Mouse (Mus musculus) forebrain, embryonic 12.5 days (tissue): ENCODE measurements around the gene Gm10226. TPM values are rescaled to one million over a fixed set of nuclear protein-coding genes. Genes with fewer than 3 reads are reported as not detected.
"Not testable (repeated sequence)": the region's sequence is repeated elsewhere in the genome, so short reads cannot be mapped to it uniquely, and the experiment has no call there.

Experiments
- ATAC-seq: fragments of 200-750 bp; cut with Nextera tagmentation; 2 replicates; pipeline ENCODE4 v1.8.0; 2017; ENCODE audit warnings: moderate TSS enrichment; ENCODE audit not compliant: low FRiP score
- H3K27ac ChIP-seq: fragments of 300-500 bp; sonication (generic); 2 replicates; pipeline ENCODE4 v1.5.1; 2016; ENCODE audit warnings: mild to moderate bottlenecking
- H3K27me3 ChIP-seq: fragments of 300-500 bp; sonication (generic); 2 replicates; pipeline ENCODE4 v1.6.1; 2016; ENCODE audit warnings: mild to moderate bottlenecking
- H3K36me3 ChIP-seq: fragments of 300-500 bp; sonication (generic); replicated peaks from 2 replicates; pipeline ENCODE4 v1.6.1; 2016; ENCODE audit warnings: mild to moderate bottlenecking
- H3K4me1 ChIP-seq: fragments of 300-500 bp; sonication (generic); 2 replicates; pipeline ENCODE4 v1.6.1; 2016
- H3K4me2 ChIP-seq: fragments of 300-500 bp; sonication (generic); 2 replicates; pipeline ENCODE4 v1.6.1; 2016; ENCODE audit warnings: mild to moderate bottlenecking, moderate library complexity
- H3K4me3 ChIP-seq: fragments of 300-500 bp; sonication (generic); replicated peaks from 2 replicates; pipeline ENCODE4 v1.5.1; 2016; ENCODE audit warnings: mild to moderate bottlenecking
- H3K9ac ChIP-seq: fragments of 300-500 bp; sonication (generic); 2 replicates; pipeline ENCODE4 v1.6.1; 2016; ENCODE audit warnings: mild to moderate bottlenecking
- H3K9me3 ChIP-seq: fragments of 300-500 bp; sonication (generic); 2 replicates; pipeline ENCODE4 v1.6.1; 2016
- WGBS: fragments of 180-500 bp; shearing (Covaris S2); methylation state at CpG from one replicate; pipeline ENCODE4 v1.1.7; 2016; 5-methylcytosine and 5-hydroxymethylcytosine counted together
- polyA plus RNA-seq: library from polyadenylated mRNA; unstranded; fragments of >200 nt; fragmentation: Nextera tagmentation; extraction: Ambion mirVana; gene quantifications from 2 replicates; pipeline ENCODE4 v1.2.1, GENCODE M21; 2016

Gm10226 gene
- polyA plus RNA-seq, 1 experiment from 2014 or later = 9.3 TPM

DNA sequence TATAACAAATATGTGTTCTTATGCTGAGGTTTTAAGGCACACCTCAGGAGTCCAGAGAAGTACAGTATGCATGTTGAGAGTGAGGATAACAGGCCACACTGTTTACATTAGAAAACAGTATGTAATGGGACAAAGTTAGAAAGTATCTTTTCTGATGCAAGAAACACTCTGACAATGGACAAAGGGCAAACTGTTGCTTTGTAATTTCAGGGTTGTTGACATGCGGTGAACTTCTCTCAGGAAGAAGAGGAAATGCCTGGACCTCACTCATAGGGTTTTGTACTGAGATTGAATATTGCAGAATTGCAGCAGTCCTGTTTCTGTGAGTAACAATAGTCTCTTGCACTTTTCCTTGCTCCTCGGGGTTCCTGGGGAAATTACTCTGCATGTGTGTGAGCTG is 16.7 kb downstream of the Gm10226 start:
- Histone ChIP-seq H3K4me1 (peaks cover 10% of the 10 kb centered on the region), H3K36me3 (peaks cover 16% of the 10 kb centered on the region), H3K27ac (0 out of 2 replicates have a peak overlapping the region, but pooled peaks have one; percentile 25), H3K4me3 (peak overlapping the region; percentile 61), H3K9ac (peak overlapping the region; percentile 56), H3K27me3 (no peaks in the 10 kb centered on the region), H3K4me2 (peak overlapping the region; percentile 59), H3K9me3 (no peaks in the 10 kb centered on the region)
- 34% methylated on average over 2 of the region's 2 CpGs for WGBS
- no peak for ATAC-seq

- H3K36me3 ChIP-seq, H3K9ac ChIP-seq, H3K27ac ChIP-seq, H3K4me3 ChIP-seq, ATAC-seq, H3K27me3 ChIP-seq, H3K9me3 ChIP-seq, H3K4me2 ChIP-seq: not testable (repeated sequence)
- WGBS = 97% methylated on average over 11 of the region's 22 CpGs
- peaks cover 10% of the 10 kb centered on the region for H3K4me1 ChIP-seq
Observed at GRCm38 (mm10) chr17:21730495-21730894, 38.8 kb downstream of the Gm10226 start, which contains the start of gene Zfp229. Gene Zfp229, plus strand, starts transcription at chr17:21730795.

DNA sequence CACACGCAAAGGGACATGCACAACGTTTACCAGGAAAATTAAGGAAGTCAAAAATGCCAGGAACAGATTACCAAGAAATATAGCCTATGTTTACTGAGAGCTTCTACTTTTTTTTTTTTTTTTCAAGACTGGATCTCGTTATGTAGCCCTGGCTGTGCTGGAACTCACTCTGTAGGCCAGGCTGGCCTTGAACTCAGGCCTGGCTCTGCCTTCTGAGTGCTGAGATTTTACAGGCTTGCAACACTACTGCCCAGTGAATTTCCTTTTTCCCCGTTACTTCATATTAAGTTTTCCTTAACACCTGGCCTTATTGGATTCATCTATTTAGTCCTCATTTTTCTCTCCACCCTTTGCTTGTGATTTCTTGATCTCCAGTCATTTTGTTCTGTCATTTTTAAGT is 41.4 kb downstream of the Gm10226 start:
- H3K4me2 ChIP-seq = peak overlapping the region; percentile 54
- H3K27ac ChIP-seq = peak overlapping the region; percentile 83; the same call in 1 of the 2 replicates
- H3K4me1 ChIP-seq = peaks cover 10% of the 10 kb centered on the region
- H3K4me3 ChIP-seq = peak overlapping the region; percentile 67
- no peaks in the 10 kb centered on the region for H3K9me3 ChIP-seq
- peak overlapping the region; percentile 69; the same call in 1 of the 2 replicates for H3K9ac ChIP-seq
- H3K27me3 ChIP-seq = no peaks in the 10 kb centered on the region
- WGBS = 87% methylated on average over 4 of the region's 4 CpGs
- H3K36me3 ChIP-seq = peaks cover 4% of the 10 kb centered on the region; the same call in 1 of the 2 replicates
- ATAC-seq = peak; percentile 42

- H3K4me2 ChIP-seq = peak overlapping the region; percentile 54
Observed at GRCm38 (mm10) chr17:21733529-21734031, 41.9 kb downstream of the Gm10226 start.

More at GRCm38 (mm10) chr17:21733529-21734031, 41.9 kb downstream of the Gm10226 start:
- Histone ChIP-seq H3K4me3 (peak overlapping the region; percentile 67), H3K4me1 (peaks cover 10% of the 10 kb centered on the region), H3K27ac (peak overlapping the region; percentile 83), H3K36me3 (peaks cover 4% of the 10 kb centered on the region; the same call in 1 of the 2 replicates), H3K27me3 (no peaks in the 10 kb centered on the region), H3K9ac (peak overlapping the region; percentile 69), H3K9me3 (no peaks in the 10 kb centered on the region)
- ATAC-seq = peak; percentile 97
- WGBS = under 1% methylated on average over 27 of the region's 27 CpGs

Other genes with a start within 250 kb of the Gm10226 start
- 10.9 and 13.9 TPM in 2 replicates for gene Zfp51, start 241.5 kb upstream of the Gm10226 start, polyA plus RNA-seq
- 8.6 and 9.2 TPM in 2 replicates for gene Zfp53, start 202.9 kb upstream of the Gm10226 start, polyA plus RNA-seq
- gene Zfp52, start 156.3 kb upstream of the Gm10226 start, polyA plus RNA-seq = 1.7 and 1.9 TPM in 2 replicates
- 15.0 and 16.2 TPM in 2 replicates for gene Zfp948, start 124.9 kb upstream of the Gm10226 start, polyA plus RNA-seq
- gene Zfp983, start 41.2 kb upstream of the Gm10226 start, polyA plus RNA-seq = 8.5 and 8.6 TPM in 2 replicates
- gene Zfp760, start 15.9 kb downstream of the Gm10226 start, polyA plus RNA-seq = 25.1 and 25.9 TPM in 2 replicates
- gene Zfp229, start 38.9 kb downstream of the Gm10226 start, polyA plus RNA-seq = 10.5 and 10.8 TPM in 2 replicates
- gene Zfp820, start 153.9 kb downstream of the Gm10226 start, polyA plus RNA-seq = 5.6 and 6.7 TPM in 2 replicates
- 9.5 and 9.6 TPM in 2 replicates for gene Zfp995, start 218.1 kb downstream of the Gm10226 start, polyA plus RNA-seq